Mouse (Mus musculus): ENCODE data around the gene Mthfd1l. TPM values are rescaled to one million over a fixed set of nuclear protein-coding genes. Genes with fewer than 3 reads are reported as not detected.
"Not testable (repeated sequence)": the region's sequence is repeated elsewhere in the genome, so short reads cannot be mapped to it uniquely, and the experiment has no call there.

Gene Mthfd1l
- total RNA-seq, 2 experiments from 2014 or later: 0.87 to 1.3 TPM

- intact Hi-C loops (cut with DNase I): no loop called here
- peak; percentile 26 to 45 for DNase-seq
Measured at GRCm38 (mm10) chr10:4179049-4179790, 206.3 kb downstream of the Mthfd1l start.

DNA sequence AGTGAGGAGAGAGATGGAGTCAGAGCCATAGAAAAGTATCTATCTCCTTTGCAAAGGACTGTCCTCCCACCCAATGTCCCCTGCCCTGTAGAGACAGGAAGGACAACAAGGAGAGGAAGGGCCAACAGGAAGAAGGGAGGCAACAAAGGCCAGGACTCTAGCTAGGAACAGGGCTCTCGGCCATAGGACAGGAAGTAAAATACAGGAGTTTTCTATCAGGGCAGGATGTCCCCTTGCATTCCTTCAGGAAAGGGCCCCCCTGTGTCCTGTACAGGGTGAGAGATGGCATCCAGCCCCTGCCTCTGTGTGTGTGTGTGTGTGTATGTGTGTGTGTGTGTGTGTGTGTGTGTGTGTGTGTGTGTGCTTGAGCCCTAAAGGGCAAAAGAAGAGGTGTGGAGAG is 209.0 kb downstream of the Mthfd1l start:
- intact Hi-C loops (cut with DNase I): loop anchor here (5.0 kb wide), 1 partner anchor 70 kb away; no protein-coding TSS in a partner anchor

GRCm38 (mm10) chr10:4182406-4182805 is 209.5 kb downstream of the Mthfd1l start:
- intact Hi-C loops (cut with DNase I): loop anchor here (5.0 kb wide), 1 partner anchor 70 kb away; no protein-coding TSS in a partner anchor
- no peak for DNase-seq

More for the DNA sequence above, 209.0 kb downstream of the Mthfd1l start:
- DNase-seq: no peak

- intact Hi-C loops (cut with DNase I): no loop called here
- DNase-seq: peak; percentile 60 to 63
Measured at GRCm38 (mm10) chr10:4188614-4189402, 215.9 kb downstream of the Mthfd1l start.

DNA sequence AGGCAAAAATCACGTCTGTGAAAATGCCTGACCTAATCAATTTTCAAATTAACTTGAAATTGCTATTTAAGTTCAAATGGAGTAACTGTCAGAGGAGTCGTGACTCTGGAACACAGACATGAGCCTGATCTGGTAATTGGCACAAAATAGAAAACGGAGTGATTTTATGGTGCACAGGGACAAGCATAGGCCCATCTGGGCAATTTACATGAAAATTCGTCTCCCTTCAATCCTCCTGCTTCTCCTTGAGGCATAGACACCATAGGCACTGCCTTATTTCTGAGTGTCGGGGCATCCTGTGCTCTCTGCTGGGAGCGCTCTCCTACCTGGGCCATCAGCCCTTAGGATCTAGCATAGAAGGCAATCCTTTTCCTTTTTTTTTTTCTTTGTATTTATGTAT is 216.5 kb downstream of the Mthfd1l start:
- intact Hi-C loops (cut with DNase I): no loop called here
- no peak for DNase-seq

DNA sequence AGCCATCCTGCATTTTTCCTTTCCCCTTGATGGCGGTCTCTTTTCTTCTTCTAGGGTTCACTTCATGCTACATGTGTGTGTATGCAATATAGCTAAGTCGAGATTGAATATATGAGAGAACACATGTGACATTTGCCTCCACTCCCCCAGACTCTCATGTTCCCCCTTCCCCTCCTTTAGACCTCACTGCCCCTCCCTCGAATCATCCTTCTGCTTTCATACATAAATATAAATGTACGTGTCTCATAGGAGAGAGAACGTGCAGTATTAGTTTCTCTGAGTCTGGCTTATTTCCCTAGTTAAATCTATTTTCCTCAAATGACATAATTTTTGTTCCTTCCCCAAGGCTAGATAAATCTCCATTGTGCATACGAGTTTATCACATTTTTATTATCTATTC is 226.1 kb downstream of the Mthfd1l start:
- DNase-seq: no peak
- intact Hi-C loops (cut with DNase I): no loop called here

- DNase-seq: no peak
- intact Hi-C loops (cut with DNase I): no loop called here
Measured at GRCm38 (mm10) chr10:4199926-4200325, 227.0 kb downstream of the Mthfd1l start.

GRCm38 (mm10) chr10:4200546-4201104 is 227.7 kb downstream of the Mthfd1l start:
- DNase-seq: no peak
- intact Hi-C loops (cut with DNase I): no loop called here

DNA sequence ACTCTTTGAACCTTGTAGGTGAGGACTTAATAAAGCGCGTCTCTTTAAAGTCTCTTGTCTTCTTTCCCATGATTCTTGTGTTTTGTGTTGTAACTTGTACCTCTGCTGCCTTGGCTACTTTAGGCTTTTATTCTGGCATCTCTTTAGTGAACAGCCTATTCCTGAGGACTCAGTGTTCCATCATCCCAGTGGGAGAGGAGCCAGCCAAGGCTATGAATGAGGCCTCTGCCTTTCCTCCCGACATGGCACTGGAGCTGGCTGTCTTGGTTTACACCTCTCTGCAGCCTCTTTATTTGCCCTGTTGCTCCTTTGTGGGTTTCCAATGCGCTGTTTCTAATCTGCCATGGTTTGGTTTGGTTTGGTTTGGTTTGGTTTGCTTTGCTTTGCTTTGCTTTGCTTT is 228.2 kb downstream of the Mthfd1l start:
- no peak for DNase-seq
- intact Hi-C loops (cut with DNase I): no loop called here

- DNase-seq; intact Hi-C loops (cut with DNase I): not testable (repeated sequence)
Measured at GRCm38 (mm10) chr10:4203651-4204050, 230.7 kb downstream of the Mthfd1l start.

- DNase-seq: no peak
- intact Hi-C loops (cut with DNase I): no loop called here
Measured at GRCm38 (mm10) chr10:4209040-4209439, 236.1 kb downstream of the Mthfd1l start.

DNA sequence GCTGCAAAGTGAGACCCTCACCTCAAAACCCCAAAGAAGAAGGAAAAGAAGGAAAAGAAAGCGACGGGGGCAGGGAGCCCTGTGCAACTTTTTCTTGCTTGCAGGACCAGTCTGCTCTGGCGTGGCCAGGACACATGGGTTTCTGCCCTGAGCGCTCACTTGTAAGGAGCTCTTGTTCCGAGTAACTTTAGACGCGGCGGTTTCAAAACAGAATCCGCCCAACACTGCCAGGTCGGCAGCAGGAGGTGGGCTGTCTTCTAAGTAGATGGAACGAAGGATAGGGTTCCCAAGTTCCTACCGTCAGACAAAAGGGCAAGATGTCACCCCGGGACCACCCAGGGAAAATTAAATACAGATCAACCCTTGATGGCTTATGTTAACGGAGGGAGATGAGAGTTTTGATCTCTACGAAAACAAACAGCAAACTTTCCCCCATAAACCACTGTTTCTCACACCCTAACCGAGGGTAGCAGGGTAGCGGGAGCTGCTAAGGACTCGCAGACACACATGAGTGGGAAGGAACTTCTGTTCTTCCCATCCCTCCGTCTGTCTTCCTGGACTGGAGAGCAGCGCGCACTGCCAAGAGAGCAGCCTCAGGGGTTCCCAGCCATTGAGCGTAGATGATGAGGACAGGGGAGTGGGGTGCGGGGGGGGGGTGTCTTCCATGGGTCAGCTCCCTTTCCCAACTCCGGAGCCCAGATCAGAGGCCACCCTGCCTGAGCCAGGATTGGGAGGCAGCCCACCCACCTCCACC is 237.6 kb downstream of the Mthfd1l start:
- DNase-seq: no peak
- intact Hi-C loops (cut with DNase I): no loop called here

DNA sequence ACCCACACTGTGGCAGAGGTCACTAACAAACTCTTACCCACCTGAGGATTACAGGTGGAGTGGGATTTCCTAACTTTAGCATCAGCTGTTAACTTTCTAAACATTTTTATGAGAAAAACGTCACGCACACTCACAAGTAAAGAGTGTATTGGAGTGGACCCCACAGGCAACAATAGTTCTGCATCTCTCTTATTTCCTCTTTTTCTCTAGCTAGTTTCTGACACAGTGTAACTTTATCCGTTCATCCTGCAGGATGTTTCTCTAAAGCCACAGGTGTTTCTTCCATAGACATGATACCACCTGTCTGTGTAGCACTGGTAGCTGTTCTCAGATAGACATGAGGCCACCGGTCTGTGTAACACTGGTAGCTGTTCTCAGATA is 238.1 kb downstream of the Mthfd1l start:
- DNase-seq: no peak
- intact Hi-C loops (cut with DNase I): no loop called here

Other genes with a start within 250 kb of the Mthfd1l start
- gene Plekhg1, start 232.8 kb upstream of the Mthfd1l start, total RNA-seq (2021): 10 to 100 TPM in 1 of 2 experiments, 1 to 10 TPM in 1; 9.1 to 11.4 TPM

All from heart, postnatal 36 days (tissue).